Mouse (Mus musculus) liver, embryonic 14 days (tissue): Measurements from ENCODE around the gene Olfr1228. TPM values are rescaled to one million over a fixed set of nuclear protein-coding genes. Genes with fewer than 3 reads are reported as not detected.

Experiments used
- polyA plus RNA-seq: library from polyadenylated mRNA; depleted of rRNA; stranded (reverse); fragments of >200 nt; gene quantifications from 2 replicates; pipeline ENCODE4 v1.2.3, GENCODE M21; 2012; rRNA removed

Olfr1228 gene
- polyA plus RNA-seq: not detected in 2 replicates

DNA sequence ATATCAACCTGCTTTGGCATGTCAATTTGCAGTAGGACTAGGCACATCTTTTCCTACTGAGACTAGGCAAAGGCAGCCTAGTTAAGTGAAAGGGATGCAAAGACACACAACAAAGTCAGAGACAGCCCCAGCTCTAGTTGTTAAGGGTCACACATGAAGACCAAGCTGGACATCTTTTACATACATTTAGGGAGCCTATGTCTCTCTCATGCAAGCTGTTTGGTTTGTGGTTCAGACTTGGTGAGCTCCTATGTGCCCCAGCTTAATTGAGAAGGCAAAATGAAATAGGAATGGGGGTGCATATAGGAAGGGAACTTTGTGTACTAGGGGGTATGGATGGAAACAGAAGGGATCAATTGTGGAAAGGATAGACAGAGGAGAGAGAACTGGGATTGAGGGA, at the start of gene Olfr1228:
TSS of gene Olfr1228 (minus strand) at position 101 of the 400 bp plus-strand sequence.

DNA sequence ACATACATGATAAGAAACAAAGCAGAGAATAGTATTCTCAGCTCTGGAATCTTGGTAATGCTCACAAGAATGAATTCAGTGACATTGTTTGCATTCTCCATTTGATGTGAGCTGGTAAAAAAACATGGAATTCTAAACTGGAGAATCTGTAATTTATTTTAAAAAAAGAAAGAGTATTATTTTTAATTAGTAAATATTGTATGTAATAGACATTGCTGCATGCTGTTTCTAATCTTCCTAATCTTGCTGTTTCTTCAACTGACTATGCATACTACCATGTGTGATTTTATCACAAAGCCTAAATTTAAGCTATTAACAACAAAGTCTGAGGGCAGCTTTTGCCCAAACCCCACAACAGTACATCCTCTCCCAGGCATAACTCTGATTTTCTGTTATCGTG, 43.3 kb upstream of the Olfr1228 start, which contains the start of gene Olfr1230:
TSS of gene Olfr1230 (minus strand) at position 101 of the 400 bp plus-strand sequence.

DNA sequence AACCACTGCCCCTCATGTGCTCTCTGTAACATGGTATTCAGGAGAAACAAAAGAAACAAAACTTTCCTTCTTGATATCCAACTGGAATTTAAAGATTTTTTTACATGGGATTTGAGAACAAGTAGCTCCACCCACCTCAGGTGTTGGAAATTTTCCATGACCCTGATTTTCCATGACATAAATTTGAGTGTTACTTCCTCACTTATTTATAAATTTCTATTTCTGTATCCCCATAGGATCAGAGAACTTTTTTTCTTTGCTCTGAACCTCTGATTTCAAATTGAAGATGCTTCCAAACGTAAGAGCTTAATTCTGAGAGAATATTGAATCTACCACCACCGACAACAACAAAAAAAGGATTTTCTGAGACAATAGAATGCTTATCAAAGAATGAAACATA, 34.1 kb upstream of the Olfr1228 start, which contains the start of gene Olfr1229:
TSS of gene Olfr1229 (minus strand) at position 101 of the 400 bp plus-strand sequence.

DNA sequence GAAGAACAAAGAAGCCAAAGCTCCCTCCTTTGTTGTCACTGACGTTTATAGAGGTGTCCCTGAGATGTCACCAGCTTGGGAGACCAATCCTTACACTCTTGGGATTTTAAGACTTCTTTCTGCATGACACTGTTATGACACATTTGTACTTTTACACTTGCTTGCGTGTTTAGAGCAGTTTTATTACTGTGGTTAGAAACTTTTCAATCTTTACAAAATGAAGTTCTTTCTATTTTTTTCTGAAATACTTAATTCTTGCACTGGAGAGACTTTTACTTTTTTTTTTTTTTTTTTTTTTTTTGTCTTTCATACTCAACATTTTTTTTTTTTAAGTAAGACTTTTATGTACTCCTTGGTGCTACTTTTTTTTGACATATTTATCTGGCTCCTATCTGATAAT, 53.9 kb downstream of the Olfr1228 start, which contains the start of gene Olfr1226:
TSS of gene Olfr1226 (minus strand) at position 101 of the 400 bp plus-strand sequence.

Other genes starting within 250 kb of the Olfr1228 start
- not detected in 2 replicates for gene Olfr1215, start 247.1 kb downstream of the Olfr1228 start, polyA plus RNA-seq
- gene Olfr1216, start 235.7 kb downstream of the Olfr1228 start, polyA plus RNA-seq: not detected in 2 replicates
- not detected in 2 replicates for gene Olfr1217, start 222.0 kb downstream of the Olfr1228 start, polyA plus RNA-seq
- gene Olfr1218, start 192.9 kb downstream of the Olfr1228 start, polyA plus RNA-seq: not detected in 2 replicates
- gene Olfr1219, start 170.5 kb downstream of the Olfr1228 start, polyA plus RNA-seq: not detected in 2 replicates
- gene Olfr1220, start 147.2 kb downstream of the Olfr1228 start, polyA plus RNA-seq: not detected in 2 replicates
- gene Olfr1221, start 136.8 kb downstream of the Olfr1228 start, polyA plus RNA-seq: not detected in 2 replicates
- not detected in 2 replicates for gene Olfr1222, start 121.0 kb downstream of the Olfr1228 start, polyA plus RNA-seq
- gene Olfr1223, start 102.5 kb downstream of the Olfr1228 start, polyA plus RNA-seq: not detected in 2 replicates
- not detected in 2 replicates for gene Olfr1224-ps1, start 90.0 kb downstream of the Olfr1228 start, polyA plus RNA-seq
- not detected in 2 replicates for gene Olfr1225, start 79.4 kb downstream of the Olfr1228 start, polyA plus RNA-seq
- not detected in 2 replicates for gene Olfr1226, start 54.0 kb downstream of the Olfr1228 start, polyA plus RNA-seq
- gene Olfr1229, start 34.0 kb upstream of the Olfr1228 start, polyA plus RNA-seq: not detected in 2 replicates
- gene Olfr1230, start 43.2 kb upstream of the Olfr1228 start, polyA plus RNA-seq: not detected in 2 replicates
- gene Olfr1231, start 53.0 kb upstream of the Olfr1228 start, polyA plus RNA-seq: not detected in 2 replicates
- not detected in 2 replicates for gene Olfr1232, start 75.6 kb upstream of the Olfr1228 start, polyA plus RNA-seq
- not detected in 2 replicates for gene Olfr1233, start 88.3 kb upstream of the Olfr1228 start, polyA plus RNA-seq
- not detected in 2 replicates for gene Olfr1234, start 110.8 kb upstream of the Olfr1228 start, polyA plus RNA-seq
- not detected in 2 replicates for gene Olfr1238, start 155.6 kb upstream of the Olfr1228 start, polyA plus RNA-seq
- not detected in 2 replicates for gene Olfr1239, start 166.3 kb upstream of the Olfr1228 start, polyA plus RNA-seq
- gene Olfr1240, start 188.9 kb upstream of the Olfr1228 start, polyA plus RNA-seq: not detected in 2 replicates
- not detected in 2 replicates for gene Olfr1241, start 233.1 kb upstream of the Olfr1228 start, polyA plus RNA-seq
- not detected in 2 replicates for gene Olfr1242, start 244.3 kb upstream of the Olfr1228 start, polyA plus RNA-seq